In genomic region chr14:105490158-105490557, GRCm38 (mm10) we compare ENCODE assay signal across 19 mouse cellular contexts.
A peak's percentile ranks its signal among the peaks of the same experiment; 100 is the strongest.
DNase-seq lines count a peak whose midpoint lies in the region; ATAC-seq and TF ChIP-seq lines count a peak whose summit lies in the region.
"Had no signal": no experiment of that assay in that cellular context is flagged by ENCODE, and none has a peak within 500 bp of the region (broad histone marks: within the 10 kb centered on the region; RNA-seq: fewer than 3 reads in every experiment).

No protein-coding gene starts in this region.

- H3K4me1 ChIP-seq in forebrain, embryonic 15.5 days, result no peaks in the 10 kb centered on the region
- no peaks in the 10 kb centered on the region for H3K4me1 ChIP-seq in forebrain, embryonic 16.5 days (replicated peaks; ENCODE audit: control insufficient read depth, insufficient read depth, low read length)
- H3K4me1 ChIP-seq in hindbrain, embryonic 12.5 days, result no peaks in the 10 kb centered on the region
- H3K4me1 ChIP-seq in hindbrain, postnatal 0 days (ENCODE audit: insufficient read depth, low read length), result no peaks in the 10 kb centered on the region
- H3K4me1 ChIP-seq in midbrain, embryonic 11.5 days (ENCODE audit: control insufficient read depth, insufficient read depth, low read length), result no peaks in the 10 kb centered on the region
- H3K4me1 ChIP-seq in midbrain, embryonic 10.5 days, result peaks cover 6% of the 10 kb centered on the region
- H3K4me1 ChIP-seq: embryonic facial prominence, embryonic 12.5 days; forebrain, embryonic 12.5 days; heart, embryonic 12.5 days; intestine, embryonic 15.5 days had no signal

- H3K4me3 ChIP-seq in forebrain, embryonic 15.5 days, result no peak overlapping the region
- H3K4me3 ChIP-seq in forebrain, embryonic 16.5 days (replicated peaks; ENCODE audit: low read length), result no peak overlapping the region
- no peak overlapping the region for H3K4me3 ChIP-seq in hindbrain, embryonic 12.5 days
- H3K4me3 ChIP-seq in hindbrain, postnatal 0 days (ENCODE audit: low read length), result no peak overlapping the region
- H3K4me3 ChIP-seq in midbrain, embryonic 11.5 days (ENCODE audit: low read depth, low read length), result no peak overlapping the region
- no peak overlapping the region for H3K4me3 ChIP-seq in midbrain, embryonic 10.5 days
- H3K4me3 ChIP-seq: embryonic facial prominence, embryonic 12.5 days; forebrain, embryonic 12.5 days; heart, embryonic 12.5 days; hindbrain, embryonic 10.5 days; intestine, embryonic 15.5 days had no signal

- 50% methylated on average over 3 of the region's 3 CpGs for WGBS in forebrain, embryonic 15.5 days
- WGBS in forebrain, embryonic 16.5 days, result 58% methylated on average over 3 of the region's 3 CpGs
- 39% methylated on average over 3 of the region's 3 CpGs for WGBS in hindbrain, embryonic 12.5 days
- WGBS in hindbrain, postnatal 0 days, result 22% methylated on average over 3 of the region's 3 CpGs
- WGBS in midbrain, embryonic 11.5 days, result 32% methylated on average over 3 of the region's 3 CpGs
- 35% methylated on average over 3 of the region's 3 CpGs for WGBS in midbrain, embryonic 10.5 days

- no peak overlapping the region for H3K9ac ChIP-seq in forebrain, embryonic 15.5 days (replicated peaks)
- H3K9ac ChIP-seq in forebrain, embryonic 16.5 days (replicated peaks; ENCODE audit: low read depth, low read length), result no peak overlapping the region
- H3K9ac ChIP-seq in hindbrain, embryonic 12.5 days, result no peak overlapping the region
- H3K9ac ChIP-seq in hindbrain, postnatal 0 days (replicated peaks; ENCODE audit: low read length), result no peak overlapping the region
- H3K9ac ChIP-seq in midbrain, embryonic 11.5 days (ENCODE audit: low read length), result no peak overlapping the region
- H3K9ac ChIP-seq: embryonic facial prominence, embryonic 12.5 days; forebrain, embryonic 12.5 days; heart, embryonic 12.5 days; intestine, embryonic 15.5 days had no signal

- TF ChIP-seq CTCF in hindbrain, postnatal 0 days (IDR thresholded peaks at IDR 0.05; ENCODE audit: low read depth), result no peak

- no peak for DNase-seq in hindbrain, postnatal 0 days (ENCODE audit: low spot score)
- peak; percentile 79 for DNase-seq in midbrain, embryonic 11.5 days (ENCODE audit: low spot score, missing footprints)
- DNase-seq in midbrain, embryonic 10.5 days (ENCODE audit: low spot score), result no peak
- peak; percentile 53 for DNase-seq in brain, adult 2 months (ENCODE audit: low read depth, low spot score)
- DNase-seq: adrenal gland, postnatal 10 days; cerebellum, adult 11-12 months; cerebellum, adult 9-10 months; cerebellum, postnatal 25 days; gastrocnemius, postnatal 14 days; kidney, adult 18-20 months had no signal

- no peaks in the 10 kb centered on the region for H3K27me3 ChIP-seq in forebrain, embryonic 15.5 days
- no peaks in the 10 kb centered on the region for H3K27me3 ChIP-seq in forebrain, embryonic 16.5 days (replicated peaks; ENCODE audit: control insufficient read depth, insufficient read depth, low read length)
- no peaks in the 10 kb centered on the region for H3K27me3 ChIP-seq in hindbrain, embryonic 12.5 days
- H3K27me3 ChIP-seq in hindbrain, postnatal 0 days (ENCODE audit: insufficient read depth, low read length), result no peaks in the 10 kb centered on the region
- 0 out of 2 replicates have a peak, but pooled peaks cover 2% of the 10 kb centered on the region for H3K27me3 ChIP-seq in midbrain, embryonic 11.5 days (ENCODE audit: control insufficient read depth, insufficient read depth, low read length)
- H3K27me3 ChIP-seq in midbrain, embryonic 10.5 days (ENCODE audit: low read depth, poor library complexity, severe bottlenecking), result peaks cover 60% of the 10 kb centered on the region
- H3K27me3 ChIP-seq: CH12.LX; embryonic facial prominence, embryonic 12.5 days; heart, embryonic 12.5 days; intestine, embryonic 15.5 days had no signal

- no peaks in the 10 kb centered on the region for H3K9me3 ChIP-seq in forebrain, embryonic 15.5 days
- no peaks in the 10 kb centered on the region for H3K9me3 ChIP-seq in forebrain, embryonic 16.5 days (ENCODE audit: control insufficient read depth, low read length)
- H3K9me3 ChIP-seq in hindbrain, embryonic 12.5 days (replicated peaks), result no peaks in the 10 kb centered on the region
- H3K9me3 ChIP-seq in hindbrain, postnatal 0 days (ENCODE audit: low read length), result no peaks in the 10 kb centered on the region
- H3K9me3 ChIP-seq in midbrain, embryonic 11.5 days (ENCODE audit: control insufficient read depth, low read length), result no peaks in the 10 kb centered on the region
- H3K9me3 ChIP-seq in midbrain, embryonic 10.5 days (replicated peaks), result no peaks in the 10 kb centered on the region
- H3K9me3 ChIP-seq: embryonic facial prominence, embryonic 12.5 days; forebrain, embryonic 12.5 days; heart, embryonic 12.5 days; hindbrain, embryonic 10.5 days; intestine, embryonic 15.5 days had no signal

- no peak overlapping the region for H3K27ac ChIP-seq in forebrain, embryonic 15.5 days (replicated peaks)
- no peak overlapping the region for H3K27ac ChIP-seq in forebrain, embryonic 16.5 days (ENCODE audit: low read length)
- H3K27ac ChIP-seq in hindbrain, embryonic 12.5 days, result no peak overlapping the region
- H3K27ac ChIP-seq in hindbrain, postnatal 0 days, result no peak overlapping the region
- H3K27ac ChIP-seq in midbrain, embryonic 11.5 days (ENCODE audit: low read depth, low read length), result no peak overlapping the region
- no peak overlapping the region for H3K27ac ChIP-seq in midbrain, embryonic 10.5 days (replicated peaks)
- H3K27ac ChIP-seq: embryonic facial prominence, embryonic 12.5 days; forebrain, embryonic 12.5 days; hindbrain, embryonic 10.5 days; intestine, embryonic 15.5 days had no signal

- H3K36me3 ChIP-seq in forebrain, embryonic 15.5 days, result no peaks in the 10 kb centered on the region
- H3K36me3 ChIP-seq in forebrain, embryonic 16.5 days (ENCODE audit: control insufficient read depth, insufficient read depth), result no peaks in the 10 kb centered on the region
- H3K36me3 ChIP-seq in hindbrain, embryonic 12.5 days, result no peaks in the 10 kb centered on the region
- no peaks in the 10 kb centered on the region for H3K36me3 ChIP-seq in hindbrain, postnatal 0 days (ENCODE audit: insufficient read depth, low read length)
- no peaks in the 10 kb centered on the region for H3K36me3 ChIP-seq in midbrain, embryonic 11.5 days (ENCODE audit: control insufficient read depth, insufficient read depth, low read length)
- no peaks in the 10 kb centered on the region for H3K36me3 ChIP-seq in midbrain, embryonic 10.5 days
- H3K36me3 ChIP-seq: embryonic facial prominence, embryonic 12.5 days; forebrain, embryonic 12.5 days; heart, embryonic 12.5 days; hindbrain, embryonic 10.5 days; intestine, embryonic 15.5 days had no signal

- ATAC-seq in forebrain, embryonic 15.5 days (replicated peaks), result 0 out of 2 replicates have a peak, but pooled peaks have one; percentile 36
- no peak for ATAC-seq in forebrain, embryonic 16.5 days
- 0 out of 2 replicates have a peak, but pooled peaks have one; percentile 32 for ATAC-seq in hindbrain, embryonic 12.5 days (ENCODE audit: low FRiP score)
- ATAC-seq in hindbrain, postnatal 0 days, result no peak
- ATAC-seq in midbrain, embryonic 11.5 days (ENCODE audit: low FRiP score), result no peak
- ATAC-seq: intestine, embryonic 15.5 days had no signal

- H3K4me2 ChIP-seq in forebrain, embryonic 15.5 days (replicated peaks), result no peak overlapping the region
- no peak overlapping the region for H3K4me2 ChIP-seq in forebrain, embryonic 16.5 days (ENCODE audit: low read length)
- no peak overlapping the region for H3K4me2 ChIP-seq in hindbrain, embryonic 12.5 days (replicated peaks)
- H3K4me2 ChIP-seq in hindbrain, postnatal 0 days (ENCODE audit: low read depth, low read length), result no peak overlapping the region
- no peak overlapping the region for H3K4me2 ChIP-seq in midbrain, embryonic 11.5 days
- H3K4me2 ChIP-seq: embryonic facial prominence, embryonic 12.5 days; forebrain, embryonic 12.5 days; heart, embryonic 12.5 days; intestine, embryonic 15.5 days had no signal

Comparison
In these comparisons a context has a peak if more than half of its experiments do, and no peak if none do; other contexts are left out.
1. ATAC-seq: peak in forebrain, embryonic 15.5 days (single experiment) and hindbrain, embryonic 12.5 days (single experiment); none in forebrain, embryonic 16.5 days (single experiment), hindbrain, postnatal 0 days (single experiment) and midbrain, embryonic 11.5 days (single experiment).
2. DNase-seq: peak in midbrain, embryonic 11.5 days (single experiment) and brain, adult 2 months (single experiment); none in hindbrain, postnatal 0 days (single experiment) and midbrain, embryonic 10.5 days (single experiment).